Mouse (Mus musculus) C2C12 (cell line): ENCODE measurements at regions not wholly inside any gene's neighbourhood (a gene's known extent, or its start where the extent isn't known, plus 50 kb on each side); places are given as distances from the start of the nearest gene placed in this dataset.

Experiments used
- CEBPB ChIP-seq: IDR thresholded peaks from one replicate; pipeline ENCODE4 v1.6.1; 2011; ENCODE audit warnings: low read depth, mild to moderate bottlenecking, control low read depth, moderate library complexity
- CTCF ChIP-seq: IDR thresholded peaks from one replicate; pipeline ENCODE4 v1.5.1; 2011; ENCODE audit not compliant: control insufficient read depth, insufficient read depth, insufficient read length
- FOSL1 ChIP-seq: IDR thresholded peaks from one replicate; pipeline ENCODE4 v1.8.0; 2011; ENCODE audit warnings: mild to moderate bottlenecking, low read length; ENCODE audit not compliant: poor library complexity, insufficient read depth, severe bottlenecking
- MYOD1 ChIP-seq: IDR thresholded peaks from one replicate; pipeline ENCODE4 v1.6.1; 2011; ENCODE audit warnings: low read depth; ENCODE audit not compliant: control insufficient read depth, insufficient read length
- MYOG ChIP-seq: IDR thresholded peaks from one replicate; pipeline ENCODE4 v1.6.1; 2011; ENCODE audit not compliant: control insufficient read depth, insufficient read length; ENCODE audit errors: extremely low read depth
- USF1 ChIP-seq: IDR thresholded peaks from one replicate; pipeline ENCODE4 v1.6.1; 2011; ENCODE audit warnings: low read depth, mild to moderate bottlenecking, control low read depth, moderate library complexity

- TF ChIP-seq CEBPB (no peak), CTCF (no peak), USF1 (no peak), MYOG (no peak), MYOD1 (no peak), FOSL1 (no peak)
Measured at GRCm38 (mm10) chr8:113422651-113423050, 212.7 kb upstream of the Mon1b start.
